Mouse (Mus musculus): ENCODE measurements around the gene Myocos.

Gene Myocos

GRCm38 (mm10) chr1:162615511-162615910 is 42.5 kb downstream of the Myocos start:
- peak; percentile 75 for DNase-seq (ENCODE audit: low read depth, low spot score)

- DNase-seq (ENCODE audit: low read depth, low spot score) = no peak
Observed at GRCm38 (mm10) chr1:162611191-162611590, 46.8 kb downstream of the Myocos start.

DNA sequence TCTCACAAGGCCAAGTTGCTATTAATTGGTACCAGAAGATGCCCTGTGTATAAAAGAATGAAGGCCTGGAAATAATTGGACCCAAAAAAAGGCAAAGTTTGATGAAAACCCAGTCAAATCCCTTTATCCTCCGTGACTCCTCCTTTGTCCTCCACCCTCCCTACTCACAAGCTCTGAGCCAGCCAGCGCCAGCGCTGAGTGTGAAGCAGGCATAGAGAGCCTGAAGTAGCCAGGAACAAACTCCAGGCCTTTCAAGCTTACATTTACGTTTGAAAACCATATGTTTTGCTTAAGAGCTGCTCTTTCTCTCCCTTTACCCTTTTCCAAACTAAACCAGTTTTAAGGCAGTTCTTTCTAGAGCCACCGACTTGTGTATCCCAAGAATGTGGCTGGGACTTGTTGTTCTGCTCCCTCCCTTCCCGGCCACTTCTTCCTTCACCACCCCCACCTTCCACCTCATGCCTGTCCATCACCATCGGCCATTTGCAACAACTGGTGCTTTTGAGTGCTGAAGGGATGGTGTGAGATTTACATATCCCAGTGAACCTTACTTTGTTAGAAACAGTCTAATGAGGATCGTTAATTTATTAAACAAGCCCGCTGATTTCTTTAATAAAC is 48.3 kb downstream of the Myocos start:
- no peak for DNase-seq (ENCODE audit: low read depth, low spot score)

GRCm38 (mm10) chr1:162608127-162608526 is 49.9 kb downstream of the Myocos start:
- no peak for DNase-seq (ENCODE audit: low read depth, low spot score)

- DNase-seq (ENCODE audit: low read depth, low spot score) = peak; percentile 29
Observed at GRCm38 (mm10) chr1:162601288-162601687, 56.7 kb downstream of the Myocos start.

- no peak for DNase-seq (ENCODE audit: low read depth, low spot score)
Observed at GRCm38 (mm10) chr1:162599617-162600016, 58.4 kb downstream of the Myocos start.

DNA sequence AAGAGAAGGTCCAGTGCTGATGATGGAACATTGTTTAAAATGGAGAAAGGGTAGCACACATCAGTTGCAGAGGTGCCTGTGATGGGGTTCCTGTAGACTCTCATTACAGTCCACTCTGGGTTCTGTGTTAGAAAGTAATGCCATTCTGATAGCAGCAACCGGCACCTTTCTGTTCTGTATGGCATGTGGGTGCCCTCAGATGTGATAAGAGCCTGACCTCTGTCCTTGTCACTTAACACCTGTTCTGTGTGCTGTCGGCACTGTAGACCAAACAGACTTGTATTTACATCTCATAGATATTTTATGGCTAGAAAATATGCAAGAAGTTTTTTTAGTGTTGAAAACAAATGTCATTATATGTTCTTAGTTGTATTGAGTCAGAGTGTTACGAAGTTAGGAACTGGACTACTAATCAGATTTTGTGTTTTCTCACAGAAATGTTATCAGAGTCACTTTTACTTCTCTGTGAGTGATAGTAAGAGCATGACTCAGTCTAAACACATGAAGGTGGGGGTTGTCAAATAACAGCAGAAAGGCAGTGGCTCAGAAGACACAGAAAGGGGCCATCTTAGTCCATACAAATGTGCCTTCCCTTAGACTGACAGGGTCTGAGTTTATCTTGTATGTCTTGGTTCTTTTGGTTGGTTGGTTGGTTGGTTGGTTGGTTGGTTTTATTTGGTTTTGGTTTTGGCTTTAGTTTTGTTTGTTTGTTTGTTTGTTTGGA is 60.5 kb downstream of the Myocos start:
- DNase-seq (ENCODE audit: low read depth, low spot score) = no peak

Measured in brain, adult 2 months (tissue).